Mouse (Mus musculus): Measurements from ENCODE around the gene Zfp579.
A peak's percentile ranks its signal among the peaks of the same experiment; 100 is the strongest.
"Not testable (repeated sequence)": the region's sequence is repeated elsewhere in the genome, so short reads cannot be mapped to it uniquely, and the experiment has no call there.

Gene Zfp579

DNA sequence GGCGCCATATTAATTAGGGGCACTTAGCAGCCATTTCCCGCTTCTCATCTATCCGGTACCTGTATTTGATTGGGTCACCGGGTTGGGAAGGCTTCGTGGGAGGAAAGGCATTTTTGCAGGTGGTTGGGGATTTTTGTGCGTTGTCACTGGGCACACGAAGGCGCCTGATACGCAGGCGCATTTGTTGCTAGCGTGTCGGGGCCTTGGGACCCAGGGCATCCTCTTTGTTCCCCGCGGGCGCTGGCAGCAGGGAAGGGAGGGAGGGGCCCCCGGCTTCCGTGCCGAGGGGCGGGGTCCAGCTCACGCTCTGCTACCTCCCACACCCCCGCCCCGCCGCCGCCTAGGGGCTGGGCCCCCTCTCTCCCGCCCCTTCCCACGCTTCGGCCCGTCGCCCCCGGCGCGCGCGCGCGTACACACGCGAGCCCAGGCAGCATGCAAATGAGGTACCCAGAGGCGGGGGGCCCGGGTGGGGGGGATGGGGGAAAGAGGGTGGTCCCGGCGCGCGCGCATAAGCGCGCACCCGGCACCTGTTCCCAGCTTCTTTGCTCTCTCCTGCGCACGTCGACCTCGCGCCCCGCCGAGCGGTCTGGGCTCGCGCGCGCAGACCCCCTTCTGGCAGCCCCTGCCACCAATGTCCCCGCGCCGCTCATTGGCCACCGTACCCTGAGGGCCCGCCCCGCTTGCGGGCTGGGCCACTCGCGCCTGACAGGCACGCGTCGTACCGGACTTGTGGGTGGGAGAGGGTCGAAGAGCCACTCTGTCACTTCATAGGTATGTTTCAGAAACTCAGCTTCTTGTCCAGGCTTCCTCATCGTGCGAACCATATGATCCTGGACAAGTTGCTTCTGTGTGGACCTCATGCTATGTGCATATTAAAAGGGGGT, 19.4 kb upstream of the Zfp579 start, which contains the start of gene Gm44973:
TSS of gene Gm44973 (plus strand) at position 379 of the 884 bp plus-strand sequence.
- peak; percentile 79 to 82 for DNase-seq (ENCODE audit: low spot score in 2 of 2)

DNA sequence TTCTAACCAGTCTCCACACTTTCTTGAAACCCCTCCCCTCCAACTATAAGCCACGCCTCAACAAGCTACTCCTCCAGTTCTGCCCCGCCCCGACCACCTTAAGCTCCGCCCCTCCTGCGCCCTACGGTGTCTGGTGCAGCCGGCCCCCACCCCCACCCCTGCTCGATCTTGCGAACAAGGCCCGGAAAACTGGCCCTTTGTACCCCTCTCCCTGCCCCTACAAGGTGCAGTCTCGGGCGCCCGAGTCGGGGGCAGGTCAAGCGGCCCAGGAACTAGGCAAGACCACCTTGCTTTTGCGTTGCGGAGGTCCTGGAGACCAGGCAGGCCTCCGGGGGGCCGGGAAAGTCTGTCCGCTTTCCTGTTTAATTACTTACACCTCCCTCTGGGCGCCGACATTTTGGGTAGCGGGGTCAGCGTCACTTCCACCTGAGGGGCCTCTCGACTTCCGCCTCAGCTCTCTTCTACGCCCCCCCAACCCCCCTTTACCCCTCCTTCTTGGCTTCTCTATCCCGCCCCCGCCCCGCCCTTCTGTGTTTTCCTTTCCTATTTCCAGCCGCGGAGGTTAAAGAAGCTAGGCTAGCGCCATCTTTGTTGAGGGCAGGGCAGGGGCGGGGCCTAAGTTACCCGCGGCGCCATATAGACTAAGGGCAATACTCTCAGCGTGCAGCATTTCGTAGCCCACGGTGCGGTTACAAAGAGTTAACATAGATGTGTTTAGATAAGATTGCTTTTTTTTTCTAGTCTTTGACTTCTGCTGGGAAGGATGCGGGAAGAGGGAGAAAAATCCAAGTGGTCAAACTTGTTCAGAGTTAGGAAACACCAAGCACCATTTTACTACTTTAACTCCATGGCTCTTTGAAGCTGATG, 18.5 kb upstream of the Zfp579 start, which contains the start of the genes Zfp524 and Fiz1:
TSS of gene Zfp524 (plus strand) at position 165 of the 867 bp plus-strand sequence.
TSS of gene Fiz1 (minus strand) at position 447 of the 867 bp plus-strand sequence.
- peak; percentile 91 to 97 for DNase-seq (ENCODE audit: low spot score in 2 of 2)

DNA sequence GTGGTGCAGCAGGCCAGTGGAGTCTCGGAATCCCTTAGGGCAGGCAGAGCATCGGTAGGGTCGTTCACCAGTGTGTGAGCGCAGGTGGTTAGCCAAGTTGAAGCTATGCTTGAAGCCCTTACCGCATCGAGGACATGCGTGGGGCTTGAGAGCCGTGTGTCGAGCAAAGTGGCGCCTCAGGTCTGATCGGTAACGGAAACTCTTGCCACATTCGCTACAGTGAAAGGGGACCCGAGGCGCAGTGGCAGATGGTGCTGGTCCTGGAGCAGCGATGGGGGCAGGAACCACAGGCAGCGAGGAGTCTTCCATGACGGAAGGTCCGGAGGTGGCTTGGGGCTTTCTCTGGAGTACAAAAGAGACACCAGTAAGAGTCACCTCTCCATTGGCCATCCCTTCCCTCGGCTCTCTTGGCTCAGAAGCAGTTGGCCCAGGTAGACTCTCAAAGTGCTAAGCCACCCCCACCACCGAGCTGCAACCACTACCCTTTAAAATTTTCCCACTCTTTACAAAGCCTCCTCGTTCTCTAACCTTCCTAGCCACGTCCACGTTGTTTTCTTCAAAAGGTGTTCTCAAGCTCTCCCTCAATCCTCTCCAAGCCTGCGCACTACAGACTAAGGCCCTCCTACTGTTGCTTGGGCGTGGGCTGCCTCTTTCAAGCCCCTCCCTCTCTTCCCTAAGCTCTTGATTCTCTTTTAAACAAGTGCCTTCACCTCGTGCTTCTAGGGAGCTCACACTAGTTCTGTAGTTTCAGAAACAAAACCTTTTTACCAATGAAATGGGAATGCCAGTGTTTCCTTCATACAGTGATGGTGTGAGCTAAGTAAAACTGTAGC, 16.9 kb upstream of the Zfp579 start:
- DNase-seq (ENCODE audit: low spot score in 2 of 2): no peak

- DNase-seq (ENCODE audit: low spot score in 2 of 2): no peak
Measured at GRCm38 (mm10) chr7:5008229-5008628, 12.3 kb upstream of the Zfp579 start.

DNA sequence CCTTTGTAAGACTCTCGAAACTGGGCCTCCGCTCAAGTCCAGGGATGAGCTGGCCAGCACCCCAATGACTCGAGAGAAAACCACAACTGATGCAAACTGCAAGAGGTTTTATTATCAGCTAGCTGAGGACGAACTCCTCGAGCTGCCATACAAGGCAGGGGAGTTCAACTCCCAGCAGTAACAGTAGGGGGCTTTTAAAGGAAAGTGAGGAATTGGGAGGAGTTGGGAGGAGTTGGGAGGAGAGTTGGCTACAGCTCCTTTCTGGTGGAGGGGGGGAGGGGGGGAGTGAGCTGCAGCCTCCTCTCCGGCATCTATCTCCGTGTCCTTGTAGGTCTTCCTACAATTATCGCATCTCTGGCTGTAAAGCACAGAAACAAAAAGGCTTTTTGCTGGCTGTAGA, 6.9 kb upstream of the Zfp579 start:
- not testable (repeated sequence) for DNase-seq (ENCODE audit: low spot score in 2 of 2)

- no peak for DNase-seq (ENCODE audit: low spot score in 2 of 2)
Measured at GRCm38 (mm10) chr7:4999876-5000275, 3.9 kb upstream of the Zfp579 start.

DNA sequence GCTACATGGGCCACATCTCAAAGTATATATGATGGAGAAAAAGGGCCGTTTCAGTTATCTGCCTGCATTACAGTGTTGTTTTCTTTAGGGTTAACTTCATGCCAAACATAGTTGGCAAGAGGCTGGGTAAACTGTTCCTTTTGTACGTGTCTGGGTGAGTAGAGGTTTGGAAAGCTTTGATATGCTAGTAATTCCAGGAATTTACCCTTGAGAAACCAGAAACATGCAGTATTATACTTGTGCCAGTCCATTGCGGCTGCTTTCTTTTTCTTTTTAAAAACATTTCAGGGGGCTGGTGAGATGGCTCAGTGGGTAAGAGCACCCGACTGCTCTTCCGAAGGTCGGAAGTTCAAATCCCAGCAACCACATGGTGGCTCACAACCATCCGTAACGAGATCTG, 976 bp upstream of the Zfp579 start:
- no peak for DNase-seq (ENCODE audit: low spot score in 2 of 2)

DNA sequence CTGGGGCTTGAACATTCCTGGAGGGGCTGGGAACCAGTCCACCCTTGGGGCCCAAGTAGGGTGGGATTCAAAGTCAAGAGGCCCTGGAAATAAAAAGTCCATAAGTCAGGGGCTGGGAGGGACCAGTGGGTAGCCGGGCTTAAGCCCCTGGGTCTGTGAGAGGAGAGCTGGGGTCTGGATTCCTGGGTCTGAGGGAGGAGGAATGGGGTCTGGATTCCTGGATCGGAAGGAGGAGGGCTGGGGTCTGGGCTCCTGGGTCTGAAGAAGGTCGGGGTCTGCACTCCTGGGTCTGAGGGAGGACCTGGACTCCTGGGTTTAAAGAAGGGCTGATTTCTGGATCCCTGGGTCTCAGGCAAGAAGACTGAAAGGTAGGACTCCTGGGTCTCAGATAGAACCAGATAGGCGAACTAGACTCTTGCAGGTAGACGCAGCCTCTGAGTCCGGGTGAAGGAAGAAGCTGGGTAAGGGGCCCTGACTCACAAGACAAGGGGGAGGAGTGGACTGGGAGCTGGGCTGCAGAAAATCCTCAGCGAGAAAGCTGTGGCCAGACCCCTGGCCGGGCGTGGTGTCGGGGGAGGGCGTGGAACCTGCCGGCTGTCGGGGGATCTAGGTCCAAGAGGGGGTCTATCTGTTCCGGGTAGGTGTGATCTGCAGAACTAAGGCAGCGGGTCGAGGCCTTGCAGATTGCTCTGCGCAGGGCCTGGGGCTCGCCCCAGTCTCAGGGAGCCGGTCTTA, 523 bp downstream of the Zfp579 start:
- no peak for DNase-seq (ENCODE audit: low spot score in 2 of 2)

GRCm38 (mm10) chr7:4993999-4994788, 1.8 kb downstream of the Zfp579 start:
- DNase-seq (ENCODE audit: low spot score in 2 of 2): no peak

DNA sequence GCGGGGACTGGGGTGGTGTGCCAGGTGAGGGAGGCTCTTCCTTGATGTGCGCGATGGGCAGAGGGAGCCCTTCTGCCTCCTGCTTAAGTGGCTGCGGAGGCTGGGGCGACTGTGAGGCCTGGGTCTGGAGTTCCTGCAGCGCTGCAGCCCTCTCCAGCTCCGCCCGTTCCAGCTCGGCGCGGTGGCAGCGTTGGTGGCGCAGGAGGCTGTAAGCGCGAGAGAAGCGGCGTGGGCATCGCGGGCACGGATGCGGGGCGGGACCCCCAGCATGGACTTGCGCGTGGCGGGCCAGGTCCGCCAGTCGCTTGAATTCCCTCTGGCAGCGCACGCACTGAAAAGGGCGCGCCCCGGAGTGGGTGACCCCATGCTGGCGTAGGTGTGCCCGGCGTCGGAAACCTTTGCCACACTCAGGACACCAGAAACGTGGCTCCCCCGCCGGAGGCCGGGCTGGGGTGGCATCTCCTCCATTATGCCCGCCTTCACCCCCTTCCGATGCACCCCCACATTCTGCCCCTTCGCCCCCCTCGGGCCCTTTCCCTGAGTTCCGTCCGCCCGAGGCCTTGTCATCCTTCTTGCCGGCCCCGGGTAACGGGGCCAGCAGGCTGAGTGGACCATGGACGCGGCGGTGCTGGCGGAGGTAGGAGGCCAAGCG, 2.5 kb downstream of the Zfp579 start:
- no peak for DNase-seq (ENCODE audit: low spot score in 2 of 2)

DNA sequence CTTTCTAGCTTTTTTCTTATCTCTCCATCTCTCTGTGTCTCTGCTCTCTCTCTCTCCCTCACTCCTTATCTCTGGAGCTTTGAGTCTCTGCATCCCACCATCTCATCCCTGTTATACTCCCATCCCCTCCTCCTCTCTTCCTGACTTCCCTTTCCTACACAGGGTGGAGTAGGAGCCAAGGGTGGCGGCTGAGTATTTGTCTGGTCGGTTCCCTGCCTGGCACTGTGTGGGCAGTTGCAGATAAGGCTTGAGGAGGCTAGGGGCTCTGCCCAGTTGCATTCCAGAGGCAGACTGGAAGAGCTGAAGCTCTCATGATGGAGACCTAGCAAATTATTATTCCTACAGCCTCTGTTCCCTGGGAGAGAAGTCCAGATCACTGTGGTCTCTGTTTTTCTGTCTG, 7.7 kb downstream of the Zfp579 start:
- DNase-seq (ENCODE audit: low spot score in 2 of 2): no peak

DNA sequence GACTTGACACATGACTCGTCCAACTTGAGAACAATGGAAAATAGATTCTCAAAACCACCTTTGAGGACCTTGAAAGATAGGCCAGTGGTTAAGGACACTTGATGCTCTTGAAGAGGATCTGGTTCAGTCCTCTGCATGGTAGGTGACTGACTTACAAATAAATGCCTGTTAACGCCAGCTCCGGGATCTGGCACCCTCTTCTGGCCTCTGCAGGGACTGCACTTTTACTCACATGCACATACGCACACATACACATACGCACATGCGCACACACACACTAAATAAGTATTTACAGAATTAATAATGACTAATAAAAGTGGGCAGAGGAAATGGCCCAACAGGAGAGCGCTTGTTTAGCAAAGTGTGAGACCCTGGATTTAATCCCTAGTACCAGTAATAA, 19.1 kb downstream of the Zfp579 start:
- no peak for DNase-seq (ENCODE audit: low spot score in 2 of 2)

DNA sequence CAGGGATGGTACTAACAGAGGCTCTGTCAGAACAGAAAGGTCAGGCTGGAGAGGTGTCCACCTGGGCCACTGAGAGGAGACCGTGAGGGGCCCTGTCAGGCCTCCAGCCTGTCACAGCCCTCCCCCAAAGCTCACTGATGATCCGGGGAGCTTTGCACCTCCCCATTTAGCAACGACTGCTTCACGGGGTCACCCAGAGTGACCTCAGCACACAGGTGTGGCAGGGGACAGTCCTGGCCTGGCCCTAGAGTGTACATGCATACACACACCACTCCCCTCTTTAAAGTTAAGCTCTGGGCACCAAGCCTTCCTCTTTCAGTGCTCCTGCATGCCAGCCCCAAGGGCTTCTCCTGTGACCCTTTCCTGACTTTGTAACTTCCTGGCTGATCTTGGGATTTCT, 20.5 kb downstream of the Zfp579 start:
- no peak for DNase-seq (ENCODE audit: low spot score in 2 of 2)

GRCm38 (mm10) chr7:4972321-4973047, 23.5 kb downstream of the Zfp579 start:
- no peak for DNase-seq (ENCODE audit: low spot score in 2 of 2)

DNA sequence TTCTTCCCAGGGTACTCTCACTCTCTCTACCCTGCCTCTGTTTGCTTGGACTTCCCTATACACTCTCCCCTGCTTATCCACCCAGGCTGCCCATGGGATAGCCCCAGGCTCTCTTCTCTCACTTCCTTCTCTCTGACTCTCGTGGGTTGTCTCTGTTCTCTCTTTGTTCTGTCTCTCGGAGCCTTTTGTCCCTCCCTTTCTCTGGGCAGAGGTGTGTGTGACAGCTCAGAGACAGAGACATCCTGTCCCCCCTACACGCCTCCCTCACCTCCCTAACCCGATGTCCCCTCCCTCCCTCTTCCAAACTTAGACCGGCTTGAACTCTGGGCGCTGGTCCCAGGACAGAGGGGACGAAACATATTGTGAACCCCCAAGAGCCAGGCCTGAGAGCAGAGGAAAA, 24.2 kb downstream of the Zfp579 start:
- DNase-seq (ENCODE audit: low spot score in 2 of 2): no peak

GRCm38 (mm10) chr7:4971068-4971467, 24.9 kb downstream of the Zfp579 start, which contains the start of gene Sbk3:
Gene Sbk3, minus strand, starts transcription at chr7:4971168.
- no peak for DNase-seq (ENCODE audit: low spot score in 2 of 2)

DNA sequence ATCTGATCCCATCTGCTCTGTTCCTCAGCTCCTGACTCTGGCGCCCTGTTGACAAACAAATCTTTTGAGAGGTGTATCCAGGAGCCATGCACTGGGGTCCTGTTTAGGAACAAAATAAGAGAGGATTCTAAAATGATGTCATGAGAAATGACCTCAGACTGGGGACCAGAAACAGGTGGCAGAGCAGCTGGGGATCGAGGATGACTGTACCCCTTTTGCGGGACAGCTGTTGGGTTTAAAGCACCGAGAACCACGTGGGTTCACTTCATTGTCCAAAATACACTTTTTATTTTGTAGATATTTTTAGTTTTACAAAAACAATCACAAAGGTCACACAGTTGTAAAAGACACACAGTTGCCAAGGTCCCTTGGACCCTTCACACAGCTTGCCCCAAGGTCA, 31.0 kb downstream of the Zfp579 start:
- no peak for DNase-seq (ENCODE audit: low spot score in 2 of 2)

- DNase-seq (ENCODE audit: low spot score in 2 of 2): peak; percentile 30 to 49
Measured at GRCm38 (mm10) chr7:4964272-4964671, 31.7 kb downstream of the Zfp579 start, which contains the start of gene Sbk2. Gene Sbk2, minus strand, starts transcription at chr7:4964406.

DNA sequence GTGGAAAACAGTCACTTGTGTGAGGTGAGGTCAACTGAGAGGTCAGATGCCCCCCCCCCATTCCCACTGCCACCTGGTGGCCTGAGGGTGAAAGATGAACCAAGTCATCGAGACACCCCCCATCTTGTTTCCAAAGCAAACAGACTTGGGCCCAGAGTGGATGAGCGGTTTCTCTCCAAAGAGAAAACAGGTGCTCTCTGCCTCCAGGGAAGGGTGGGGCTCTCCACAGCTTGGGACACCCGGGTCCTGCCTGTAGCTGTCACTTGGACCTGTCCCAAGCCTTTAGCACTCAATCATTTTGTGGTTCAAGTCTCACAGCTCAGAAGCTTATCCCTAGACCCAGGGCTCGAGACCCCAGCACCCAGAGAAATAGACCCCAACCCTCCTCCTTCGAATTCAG, 32.4 kb downstream of the Zfp579 start:
- DNase-seq (ENCODE audit: low spot score in 2 of 2): no peak
